Mouse (Mus musculus) testis, postnatal 10 days (tissue): ENCODE measurements around the gene Slc44a5.
"Not testable (repeated sequence)": the region's sequence is repeated elsewhere in the genome, so short reads cannot be mapped to it uniquely, and the experiment has no call there.

Experiments
- DNase-seq: peaks from one replicate; pipeline ENCODE4 v3.0.0; 2021; ENCODE audit warnings: low spot score

Gene Slc44a5

DNA sequence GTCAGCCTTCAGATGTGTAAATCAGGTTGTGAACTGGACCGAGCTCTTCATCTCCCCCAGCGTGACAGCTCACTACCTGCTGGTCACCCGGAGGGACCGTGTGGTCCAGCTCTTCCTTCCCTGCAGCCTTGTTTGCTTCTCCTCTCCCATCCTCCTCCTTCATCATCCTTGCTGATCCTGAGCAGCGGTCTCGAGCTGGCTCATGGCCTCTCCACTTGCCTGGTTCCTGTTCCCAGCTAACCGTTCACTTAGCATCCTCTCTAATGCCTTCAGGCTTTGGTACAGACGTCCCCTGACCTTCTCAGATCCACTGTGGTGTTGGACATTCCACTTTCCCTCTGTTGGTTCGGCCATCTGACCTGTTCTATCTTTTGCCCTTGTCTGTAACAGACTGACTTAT lies 128.4 kb downstream of the Slc44a5 start:
- no peak for DNase-seq

DNA sequence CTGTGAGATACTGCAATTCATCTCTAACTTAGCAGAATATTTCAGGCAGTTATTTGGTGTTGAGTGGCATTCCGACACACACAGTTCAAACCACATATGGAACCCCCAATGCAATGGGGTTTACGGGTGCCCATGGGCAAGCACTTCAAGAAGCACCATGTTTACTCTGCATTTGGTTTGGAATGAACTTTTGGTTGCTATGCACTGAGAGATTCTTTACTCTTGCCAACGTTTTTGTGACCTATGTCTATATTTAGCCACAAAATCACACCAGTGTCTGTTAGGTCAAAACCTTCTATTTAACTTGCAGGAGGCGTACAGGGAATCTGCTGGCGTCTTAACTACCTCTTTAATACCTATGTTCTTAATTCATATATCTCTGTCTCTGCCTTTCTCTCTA lies 137.3 kb downstream of the Slc44a5 start:
- no peak for DNase-seq

DNA sequence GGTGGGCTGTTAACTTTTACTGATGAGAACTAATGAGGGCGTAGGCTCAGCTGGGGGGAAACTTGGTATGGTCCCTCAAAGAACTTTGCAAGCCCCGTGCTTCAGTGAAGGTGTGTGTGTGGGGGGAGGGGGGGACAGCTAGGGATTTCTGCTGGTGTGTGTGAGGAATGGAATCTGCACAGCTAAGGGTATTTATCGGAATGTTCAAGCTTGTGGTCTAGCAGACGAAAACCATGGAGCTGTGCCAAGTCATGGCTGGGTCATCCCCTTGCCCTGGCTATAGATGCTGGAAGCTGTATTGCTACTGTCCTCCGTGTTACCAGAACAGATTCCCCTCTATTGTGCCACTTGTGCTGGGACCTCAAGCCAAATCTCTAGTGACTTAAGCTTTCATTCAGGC lies 138.0 kb downstream of the Slc44a5 start:
- no peak for DNase-seq

- no peak for DNase-seq
Measured at GRCm38 (mm10) chr3:154114991-154115390, 141.8 kb downstream of the Slc44a5 start.

GRCm38 (mm10) chr3:154115478-154115877 lies 142.2 kb downstream of the Slc44a5 start:
- DNase-seq, result no peak

GRCm38 (mm10) chr3:154116000-154116399 lies 142.8 kb downstream of the Slc44a5 start:
- DNase-seq, result no peak

DNA sequence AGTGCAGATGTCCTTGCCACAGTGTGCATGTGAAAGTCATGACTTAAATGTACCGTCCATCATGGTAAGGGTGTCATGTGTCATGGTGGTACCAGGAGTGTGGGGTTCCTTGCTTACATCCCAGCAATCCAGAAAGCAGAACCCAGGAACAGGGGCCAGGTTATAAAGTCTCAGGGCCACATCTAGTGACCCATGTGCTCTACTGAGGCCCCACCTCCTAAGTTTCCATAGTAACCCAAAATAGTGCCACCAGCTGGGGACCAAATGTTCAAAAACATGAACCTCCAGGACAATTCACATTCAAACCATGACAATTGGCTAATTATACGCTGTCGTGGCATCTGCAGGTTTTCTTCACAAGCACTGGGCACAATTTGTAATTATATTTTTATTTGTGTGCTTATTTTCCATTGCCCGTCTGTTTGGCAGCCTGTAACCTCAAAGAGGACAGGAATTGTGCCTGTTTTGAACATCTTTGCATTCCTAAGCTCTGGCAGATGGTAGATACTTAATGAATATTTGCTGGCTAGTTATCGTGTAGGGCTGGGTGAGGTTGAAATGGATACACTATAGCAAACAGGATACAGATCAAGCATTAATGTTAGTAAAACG lies 145.9 kb downstream of the Slc44a5 start:
- DNase-seq, result no peak

- DNase-seq, result no peak
Measured at GRCm38 (mm10) chr3:154122531-154122930, 149.3 kb downstream of the Slc44a5 start.

DNA sequence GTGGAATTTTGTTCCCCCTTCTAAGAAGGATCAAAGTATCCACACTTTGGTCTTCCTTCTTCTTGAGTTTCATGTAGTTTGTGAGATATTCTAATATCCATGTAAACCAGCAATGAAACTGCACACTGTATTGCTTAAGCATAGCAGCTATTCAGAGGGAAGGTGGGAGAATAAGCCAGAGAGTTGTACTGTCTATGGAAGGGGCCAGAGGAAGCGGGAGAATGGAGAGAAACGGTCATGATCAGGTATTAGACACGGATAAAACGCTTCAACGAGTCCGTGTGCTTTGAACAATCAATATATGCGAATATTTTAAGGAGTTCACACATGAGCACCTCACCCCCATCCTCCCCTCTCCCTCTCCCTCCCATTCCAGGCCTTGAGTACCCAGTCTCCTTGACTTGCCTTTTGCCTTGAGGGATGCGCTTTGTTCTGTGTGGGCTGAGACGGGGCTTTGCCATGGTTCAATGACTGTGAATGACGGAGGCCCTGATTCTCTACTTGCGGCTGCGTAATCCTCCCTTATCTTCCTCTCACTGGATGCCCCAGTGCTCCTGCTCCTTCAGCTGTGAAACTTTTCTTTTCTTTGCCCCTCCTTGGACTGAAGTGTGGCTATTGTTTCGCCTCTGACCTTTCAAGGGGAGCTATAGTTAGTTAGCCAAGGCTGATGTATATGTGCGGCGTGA lies 151.8 kb downstream of the Slc44a5 start:
- DNase-seq, result no peak

GRCm38 (mm10) chr3:154125768-154126376 lies 152.6 kb downstream of the Slc44a5 start:
- no peak for DNase-seq

DNA sequence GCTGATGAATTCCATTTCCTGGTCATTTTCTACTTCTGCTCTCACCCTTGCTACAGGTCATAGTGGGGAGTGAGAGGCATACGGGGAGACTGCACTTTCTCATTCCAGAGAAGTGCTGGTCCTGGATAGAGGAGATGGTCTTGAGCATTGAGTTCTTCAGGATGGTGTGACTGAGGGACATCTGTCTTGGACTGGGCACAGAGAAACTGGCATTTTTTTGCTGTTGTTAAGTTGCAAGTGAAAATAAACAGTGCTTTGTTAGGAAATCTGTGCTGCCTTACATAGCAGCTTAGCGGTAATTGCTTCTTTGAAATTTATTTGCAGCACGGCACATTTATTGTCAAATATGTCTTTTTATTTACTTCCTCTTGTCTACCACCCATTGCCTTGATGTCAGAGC lies 154.0 kb downstream of the Slc44a5 start:
- DNase-seq, result no peak

DNA sequence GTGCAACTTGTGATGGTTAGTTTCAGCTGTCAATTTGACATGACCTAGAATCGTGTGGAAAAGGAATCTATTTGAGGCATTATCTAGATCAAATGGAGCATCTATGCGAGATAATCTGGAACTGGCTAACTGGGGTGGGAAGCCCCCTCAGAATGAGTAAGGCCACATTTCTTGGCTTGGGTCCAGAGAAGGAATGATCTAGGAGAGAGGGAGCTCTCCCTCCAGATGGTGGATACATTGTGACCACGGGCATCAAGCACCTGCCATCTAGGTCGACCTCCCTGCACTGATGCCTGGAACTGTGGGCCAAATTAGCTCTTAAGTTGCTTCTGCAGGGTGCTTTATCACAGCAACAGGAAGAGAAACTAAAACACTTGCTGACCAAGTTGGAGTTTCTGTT lies 155.8 kb downstream of the Slc44a5 start:
- no peak for DNase-seq

- DNase-seq, result no peak
Measured at GRCm38 (mm10) chr3:154130431-154131114, 157.3 kb downstream of the Slc44a5 start.

- DNase-seq, result no peak
Measured at GRCm38 (mm10) chr3:154133986-154134385, 160.8 kb downstream of the Slc44a5 start.

GRCm38 (mm10) chr3:154134701-154135100 lies 161.5 kb downstream of the Slc44a5 start:
- DNase-seq, result no peak

DNA sequence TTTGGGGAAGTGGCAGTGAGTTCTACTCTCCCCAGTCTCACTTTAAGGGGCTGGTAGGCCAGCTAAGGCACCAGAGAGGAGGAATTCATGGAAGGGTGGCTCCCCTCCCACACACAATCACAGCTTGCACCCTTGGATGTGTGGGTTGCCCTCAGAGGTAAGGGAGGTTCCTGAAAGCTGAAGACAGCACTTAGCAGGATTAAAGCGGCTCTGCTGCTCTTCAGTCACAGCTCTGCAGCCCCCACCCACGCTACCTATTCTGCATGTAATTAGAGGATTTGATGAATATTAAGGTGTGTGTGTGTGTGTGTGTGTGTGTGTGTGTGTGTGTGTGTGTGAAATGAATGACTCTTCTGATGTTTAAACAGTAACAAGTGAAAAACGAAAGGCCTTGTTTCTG lies 163.3 kb downstream of the Slc44a5 start:
- no peak for DNase-seq

- DNase-seq, result no peak
Measured at GRCm38 (mm10) chr3:154141346-154141745, 168.1 kb downstream of the Slc44a5 start.

DNA sequence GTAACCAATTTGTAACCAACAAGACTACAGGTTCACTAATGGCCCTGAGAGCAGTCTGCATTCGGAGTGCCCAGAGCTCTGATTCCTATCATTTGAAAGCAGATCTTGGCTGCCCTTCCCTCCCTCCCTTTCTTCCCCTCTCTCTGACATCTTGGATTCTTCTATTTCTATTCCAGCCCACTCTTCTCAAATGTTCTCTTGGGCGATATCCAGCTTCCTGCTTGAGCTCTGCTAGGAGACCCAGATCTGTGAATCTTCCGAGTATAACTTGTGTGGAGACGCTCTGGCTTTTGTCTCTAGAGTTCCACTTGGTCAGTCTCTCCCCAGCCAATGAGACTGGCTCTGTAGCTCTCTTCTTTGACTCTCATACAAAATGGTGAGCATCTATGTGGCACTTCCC lies 169.4 kb downstream of the Slc44a5 start:
- DNase-seq, result no peak

DNA sequence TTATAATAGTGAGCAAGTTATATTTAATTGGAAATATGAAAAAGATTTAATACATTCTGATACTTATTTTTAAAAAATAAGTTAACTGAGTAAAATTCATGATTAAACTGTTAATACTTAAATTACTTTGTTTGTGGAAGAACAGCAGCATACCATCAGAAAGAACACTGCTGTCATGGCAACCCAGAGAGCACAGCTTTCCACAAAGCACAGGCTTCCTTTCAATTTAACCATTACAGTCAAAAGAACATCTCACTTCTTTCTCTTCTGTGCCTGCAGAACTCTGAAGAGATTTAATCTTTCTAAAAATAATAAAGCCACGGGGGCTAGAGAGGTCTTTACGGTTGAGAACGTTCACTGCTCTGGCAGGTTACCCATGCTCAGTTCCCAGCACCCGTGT lies 172.5 kb downstream of the Slc44a5 start:
- DNase-seq, result no peak

DNA sequence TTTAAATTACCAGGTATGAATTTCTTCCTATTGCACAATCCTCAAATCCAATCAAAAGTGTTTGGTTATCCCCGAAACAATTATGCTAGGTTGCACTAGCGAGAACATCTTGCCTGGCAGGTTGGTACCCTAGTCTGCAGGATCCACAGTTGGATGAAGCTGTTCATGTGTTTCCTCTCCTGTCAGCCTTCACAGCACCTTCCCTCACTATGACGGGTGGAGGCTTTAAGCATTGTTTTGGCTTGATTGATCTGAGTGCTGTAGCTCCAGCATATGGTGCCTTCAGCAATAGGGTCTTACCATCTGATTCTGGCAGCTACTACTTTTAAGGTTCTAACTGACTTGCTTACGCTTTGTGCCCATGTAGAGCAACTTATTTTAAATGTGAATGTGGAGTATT lies 176.5 kb downstream of the Slc44a5 start:
- DNase-seq, result no peak

DNA sequence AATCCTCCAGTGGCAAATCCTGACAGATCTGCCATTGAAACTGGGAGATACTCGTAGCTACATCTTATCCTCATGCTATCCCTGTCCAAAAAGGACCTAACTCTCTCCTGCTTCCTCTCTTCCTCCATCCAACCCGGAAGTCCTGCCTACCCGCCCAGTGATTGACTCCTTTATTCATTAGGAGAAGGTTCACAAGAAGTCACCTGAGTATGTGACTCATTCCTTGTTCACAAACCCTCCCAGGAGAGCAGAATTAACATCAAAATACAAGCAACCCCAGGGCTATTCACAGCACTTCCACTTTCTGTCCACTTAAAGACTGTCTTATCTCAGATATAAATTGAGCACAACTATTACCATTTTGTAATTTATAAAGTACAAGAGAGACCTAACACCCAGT lies 180.3 kb downstream of the Slc44a5 start:
- DNase-seq, result not testable (repeated sequence)

DNA sequence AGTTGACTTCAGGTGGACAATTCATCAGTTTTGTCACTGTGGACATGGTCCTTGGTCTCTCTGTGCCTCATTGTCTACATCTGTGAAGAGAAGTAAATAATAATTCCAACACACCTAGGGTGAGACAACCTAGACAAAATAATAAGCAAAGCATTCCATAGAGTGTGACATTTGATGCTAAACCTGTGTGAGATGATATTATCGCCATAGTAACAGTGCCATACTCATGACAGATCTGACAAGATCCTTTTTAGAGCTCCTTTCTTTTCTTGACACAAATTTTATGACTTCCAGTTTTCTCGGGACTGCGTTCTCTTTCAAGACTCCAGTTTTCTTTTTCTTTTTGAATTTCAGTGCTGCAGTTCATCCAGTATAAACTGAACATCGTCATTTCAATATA lies 192.6 kb downstream of the Slc44a5 start:
- no peak for DNase-seq
